Mouse (Mus musculus): ENCODE measurements around the gene Slc51b.
A peak's percentile ranks its signal among the peaks of the same experiment; 100 is the strongest.

The Slc51b gene

GRCm38 (mm10) chr9:65422760-65423501 is at the start of gene Slc51b:
Gene Slc51b (minus strand): TSS chr9:65422955.
- DNase-seq: peak; percentile 80 to 86

GRCm38 (mm10) chr9:65467686-65468085 is 44.9 kb upstream of the Slc51b start:
- DNase-seq: no peak

GRCm38 (mm10) chr9:65465241-65465640 is 42.5 kb upstream of the Slc51b start:
- peak in 1 of 2 experiments; percentile 2 for DNase-seq

- peak; percentile 71 to 82 for DNase-seq
Measured at GRCm38 (mm10) chr9:65464161-65464560, 41.4 kb upstream of the Slc51b start.

- DNase-seq: no peak
Measured at GRCm38 (mm10) chr9:65462544-65462943, 39.8 kb upstream of the Slc51b start.

- DNase-seq: peak; percentile 96 to 98
Measured at GRCm38 (mm10) chr9:65460732-65461442, 38.1 kb upstream of the Slc51b start, which contains the start of gene Spg21. Gene Spg21 (plus strand): TSS chr9:65460947.

- DNase-seq: no peak
Measured at GRCm38 (mm10) chr9:65460198-65460597, 37.4 kb upstream of the Slc51b start.

GRCm38 (mm10) chr9:65458975-65459374 is 36.2 kb upstream of the Slc51b start:
- no peak for DNase-seq

GRCm38 (mm10) chr9:65447951-65448350 is 25.2 kb upstream of the Slc51b start:
- DNase-seq: no peak

GRCm38 (mm10) chr9:65444692-65445091 is 21.9 kb upstream of the Slc51b start:
- DNase-seq: no peak

- DNase-seq: peak; percentile 96 to 99
Measured at GRCm38 (mm10) chr9:65435671-65436301, 13.0 kb upstream of the Slc51b start, which contains the start of gene Mtfmt. Gene Mtfmt (plus strand): TSS chr9:65435782.

- no peak for DNase-seq
Measured at GRCm38 (mm10) chr9:65435211-65435610, 12.5 kb upstream of the Slc51b start.

GRCm38 (mm10) chr9:65434140-65434539 is 11.4 kb upstream of the Slc51b start:
- peak; percentile 29 to 76 for DNase-seq

- peak; percentile 90 to 92 for DNase-seq
Measured at GRCm38 (mm10) chr9:65432236-65432635, 9.5 kb upstream of the Slc51b start.

GRCm38 (mm10) chr9:65430921-65431320 is 8.2 kb upstream of the Slc51b start:
- no peak for DNase-seq

GRCm38 (mm10) chr9:65430401-65430800 is 7.6 kb upstream of the Slc51b start:
- DNase-seq: no peak

GRCm38 (mm10) chr9:65428003-65428402 is 5.2 kb upstream of the Slc51b start:
- peak in 1 of 2 experiments; percentile 14 for DNase-seq

GRCm38 (mm10) chr9:65427511-65427910 is 4.8 kb upstream of the Slc51b start:
- DNase-seq: peak; percentile 30 to 71

- no peak for DNase-seq
Measured at GRCm38 (mm10) chr9:65424393-65424792, 1.6 kb upstream of the Slc51b start.

GRCm38 (mm10) chr9:65419633-65420032 is 3.1 kb downstream of the Slc51b start:
- no peak for DNase-seq

GRCm38 (mm10) chr9:65417738-65418137 is 5.0 kb downstream of the Slc51b start:
- no peak for DNase-seq

- no peak for DNase-seq
Measured at GRCm38 (mm10) chr9:65411326-65411725, 11.4 kb downstream of the Slc51b start.

GRCm38 (mm10) chr9:65410378-65410777 is 12.4 kb downstream of the Slc51b start:
- no peak for DNase-seq
